ENCODE assay signal across 8 mouse cellular contexts in the genomic region with DNA sequence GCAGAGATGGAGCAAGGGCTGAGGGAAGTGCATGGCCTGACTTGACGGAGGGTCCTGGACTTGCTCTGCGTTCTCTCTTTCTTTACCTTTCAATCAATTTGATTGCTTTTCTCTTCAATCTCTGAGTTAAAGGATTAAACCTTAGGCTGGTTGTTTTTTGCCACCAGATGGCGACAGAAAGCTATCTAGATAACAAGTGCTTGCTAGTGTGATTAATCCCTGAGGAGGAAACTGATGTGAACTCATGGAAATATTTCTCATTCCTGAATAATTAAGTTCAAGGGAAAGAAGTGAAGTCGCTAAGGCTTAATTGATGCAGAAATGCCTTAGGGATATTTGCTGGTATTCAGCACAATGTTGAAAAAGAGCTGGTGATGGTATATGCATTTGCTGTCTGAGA. TPM values are rescaled to one million over a fixed set of nuclear protein-coding genes. Genes with fewer than 3 reads are reported as not detected.
DNase-seq lines count a peak whose midpoint lies in the region; ATAC-seq and TF ChIP-seq lines count a peak whose summit lies in the region.

No protein-coding gene starts in this region.

- no peak overlapping the region for H3K4me3 ChIP-seq in forebrain, embryonic 11.5 days (ENCODE audit: low read depth, low read length)
- no peak overlapping the region for H3K4me3 ChIP-seq in forebrain, embryonic 15.5 days
- no peak overlapping the region for H3K4me3 ChIP-seq in lung, embryonic 14.5 days (ENCODE audit: low read depth, low read length)

- H3K27me3 ChIP-seq in forebrain, embryonic 11.5 days (ENCODE audit: control insufficient read depth, insufficient read depth, low read length): no peaks in the 10 kb centered on the region
- no peaks in the 10 kb centered on the region for H3K27me3 ChIP-seq in forebrain, embryonic 15.5 days
- H3K27me3 ChIP-seq in lung, embryonic 14.5 days (ENCODE audit: insufficient read depth, low read length): no peaks in the 10 kb centered on the region

- WGBS in forebrain, embryonic 11.5 days: 3% methylated on average over 4 of the region's 4 CpGs
- 4% methylated on average over 4 of the region's 4 CpGs for WGBS in forebrain, embryonic 15.5 days
- whole genome bisulfite sequencing in lung, embryonic 14.5 days: 7% methylated on average over 4 of the region's 4 CpGs

- no peak overlapping the region for H3K27ac ChIP-seq in forebrain, embryonic 11.5 days (ENCODE audit: low read depth, low read length)
- no peak overlapping the region for H3K27ac ChIP-seq in forebrain, embryonic 15.5 days (replicated peaks)
- H3K27ac ChIP-seq in lung, embryonic 14.5 days (ENCODE audit: low read depth): no peak overlapping the region

- no peak overlapping the region for H3K9ac ChIP-seq in forebrain, embryonic 11.5 days (ENCODE audit: low read length)
- no peak overlapping the region for H3K9ac ChIP-seq in forebrain, embryonic 15.5 days (replicated peaks)
- H3K9ac ChIP-seq in lung, embryonic 14.5 days: no peak overlapping the region

- no peaks in the 10 kb centered on the region for H3K4me1 ChIP-seq in forebrain, embryonic 11.5 days (replicated peaks; ENCODE audit: control insufficient read depth, insufficient read depth, low read length)
- H3K4me1 ChIP-seq in forebrain, embryonic 15.5 days: no peaks in the 10 kb centered on the region
- H3K4me1 ChIP-seq in lung, embryonic 14.5 days (ENCODE audit: insufficient read depth): no peaks in the 10 kb centered on the region

- no peaks in the 10 kb centered on the region for H3K36me3 ChIP-seq in forebrain, embryonic 11.5 days (ENCODE audit: control insufficient read depth, insufficient read depth, low read length)
- H3K36me3 ChIP-seq in forebrain, embryonic 15.5 days: no peaks in the 10 kb centered on the region
- no peaks in the 10 kb centered on the region for H3K36me3 ChIP-seq in lung, embryonic 14.5 days (ENCODE audit: insufficient read depth)

- TF ChIP-seq CTCF in lung, embryonic 14.5 days (IDR thresholded peaks at IDR 0.05; ENCODE audit: low read depth): peak; percentile 69

- no peak overlapping the region for H3K4me2 ChIP-seq in forebrain, embryonic 11.5 days (ENCODE audit: low read depth, low read length, severe bottlenecking)
- no peak overlapping the region for H3K4me2 ChIP-seq in forebrain, embryonic 15.5 days (replicated peaks)
- no peak overlapping the region for H3K4me2 ChIP-seq in lung, embryonic 14.5 days

- DNase-seq in forebrain, embryonic 11.5 days (ENCODE audit: low spot score): peak; percentile 62
- peak; percentile 44 to 55 for DNase-seq in urinary bladder, postnatal 36 days (ENCODE audit: low spot score in 2 of 2)
- no peak for DNase-seq in urinary bladder, postnatal 4 days (ENCODE audit: low spot score in 2 of 2)
- peak; percentile 31 for DNase-seq in embryo, embryonic 9.5 days (ENCODE audit: extremely low spot score)
- peak; percentile 73 for DNase-seq in kidney, postnatal 14 days
- DNase-seq in lung, embryonic 14.5 days: peak; percentile 88
- DNase-seq in telencephalon, adult 2 months (ENCODE audit: low read depth, low spot score): peak; percentile 23

- no peak for ATAC-seq in forebrain, embryonic 11.5 days (replicated peaks; ENCODE audit: low FRiP score)
- no peak for ATAC-seq in forebrain, embryonic 15.5 days (replicated peaks)
- ATAC-seq in lung, embryonic 14.5 days (ENCODE audit: insufficient read depth): no peak

- no peaks in the 10 kb centered on the region for H3K9me3 ChIP-seq in forebrain, embryonic 11.5 days (ENCODE audit: control insufficient read depth, low read length)
- H3K9me3 ChIP-seq in forebrain, embryonic 15.5 days: no peaks in the 10 kb centered on the region
- H3K9me3 ChIP-seq in lung, embryonic 14.5 days (ENCODE audit: low read depth, low read length): no peaks in the 10 kb centered on the region

RNA-seq across cellular contexts. Expression of gene Cyp2r1, which starts 17.7 kb away (rescaled TPM):
- polyA plus RNA-seq in forebrain, embryonic 11.5 days (2014; fragmentation: Nextera tagmentation; extraction: Ambion mirVana): 1.1 and 1.8 TPM in 2 replicates
- polyA plus RNA-seq in forebrain, embryonic 15.5 days (2015; fragmentation: Nextera tagmentation; extraction: Ambion mirVana): 1.1 TPM in 2 replicates
- 2.4 and 2.7 TPM in 2 replicates for polyA plus RNA-seq in lung, embryonic 14.5 days (2014; fragmentation: Nextera tagmentation; extraction: Ambion mirVana)

RNA-seq across cellular contexts. Expression of gene Calca, which starts 55.7 kb away (rescaled TPM):
- polyA plus RNA-seq in forebrain, embryonic 11.5 days (2014; fragmentation: Nextera tagmentation; extraction: Ambion mirVana): 7.7 and 9.3 TPM in 2 replicates
- polyA plus RNA-seq in forebrain, embryonic 15.5 days (2015; fragmentation: Nextera tagmentation; extraction: Ambion mirVana): 0.45 and 0.76 TPM in 2 replicates
- polyA plus RNA-seq in lung, embryonic 14.5 days (2014; fragmentation: Nextera tagmentation; extraction: Ambion mirVana): 1.5 and 2.2 TPM in 2 replicates

Comparison
In these comparisons a context has a peak if more than half of its experiments do, and no peak if none do; other contexts are left out.
1. DNase-seq: peak in forebrain, embryonic 11.5 days (single experiment), urinary bladder, postnatal 36 days (2 of 2), embryo, embryonic 9.5 days (single experiment), kidney, postnatal 14 days (single experiment), lung, embryonic 14.5 days (single experiment) and telencephalon, adult 2 months (single experiment); none in urinary bladder, postnatal 4 days (0 of 2).